Mouse (Mus musculus) kidney, adult 18-20 months (tissue): ENCODE measurements around the gene Med17.

Experiments used
- DNase-seq: peaks from one replicate; pipeline ENCODE4 v3.0.0; 2021

The Med17 gene

DNA sequence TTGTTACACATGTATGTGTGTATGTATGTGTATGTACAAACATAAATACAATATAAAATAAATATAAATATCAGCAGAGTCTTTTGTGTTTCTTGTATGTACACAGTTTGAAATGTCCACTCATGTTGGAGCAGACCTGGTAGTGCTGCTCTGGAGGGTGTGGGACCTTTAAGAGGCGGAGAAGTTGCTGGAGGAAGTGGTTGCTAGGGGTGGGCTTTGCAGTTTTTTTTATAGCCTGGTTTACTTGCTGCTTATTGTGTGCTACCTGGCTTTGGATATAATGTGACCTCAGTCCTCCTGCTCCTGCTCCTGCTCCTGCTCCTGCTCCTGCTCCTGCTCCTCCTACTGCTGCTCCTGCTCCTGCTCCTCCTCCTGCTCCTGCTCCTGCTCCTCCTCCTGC, 46.1 kb downstream of the Med17 start:
- DNase-seq, result no peak

DNA sequence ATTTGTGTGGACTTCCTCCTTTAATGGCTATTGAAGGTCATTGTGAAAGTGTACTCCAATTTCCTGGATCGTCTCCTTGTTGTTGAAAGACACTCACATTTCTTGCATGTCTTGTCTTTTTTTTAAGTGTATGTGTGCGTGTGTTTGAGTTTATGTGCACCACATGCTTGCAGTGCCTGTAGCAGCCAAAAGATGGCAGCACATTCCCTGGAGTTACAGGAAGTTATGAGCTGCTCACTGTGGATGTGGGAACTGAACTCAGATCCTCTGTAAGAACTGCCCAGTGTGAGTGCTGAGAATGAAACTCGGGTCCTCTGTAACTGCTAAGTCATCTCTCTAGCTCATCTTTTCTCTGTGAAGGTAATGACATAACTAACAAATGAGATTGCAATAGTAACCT, 47.3 kb downstream of the Med17 start:
- no peak for DNase-seq

DNA sequence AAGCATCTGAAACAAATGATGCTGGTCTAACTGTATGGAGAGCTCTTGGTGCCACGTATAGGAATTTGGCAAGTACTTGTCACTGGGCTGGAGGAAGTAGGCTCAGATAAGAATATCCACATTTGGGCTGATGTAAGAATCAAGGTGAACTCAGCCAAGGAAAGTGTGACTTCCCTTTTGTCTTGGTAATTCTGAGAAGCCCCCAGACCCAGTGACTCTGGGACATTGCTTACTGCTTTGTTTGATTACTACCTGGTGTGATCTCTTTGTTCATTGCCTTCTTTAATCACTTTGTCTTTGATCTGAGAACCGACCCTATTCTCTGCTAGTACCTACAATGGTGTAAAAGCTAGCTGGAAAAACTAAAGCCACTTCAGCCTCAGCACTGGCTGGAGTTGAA, 54.8 kb downstream of the Med17 start:
- no peak for DNase-seq

DNA sequence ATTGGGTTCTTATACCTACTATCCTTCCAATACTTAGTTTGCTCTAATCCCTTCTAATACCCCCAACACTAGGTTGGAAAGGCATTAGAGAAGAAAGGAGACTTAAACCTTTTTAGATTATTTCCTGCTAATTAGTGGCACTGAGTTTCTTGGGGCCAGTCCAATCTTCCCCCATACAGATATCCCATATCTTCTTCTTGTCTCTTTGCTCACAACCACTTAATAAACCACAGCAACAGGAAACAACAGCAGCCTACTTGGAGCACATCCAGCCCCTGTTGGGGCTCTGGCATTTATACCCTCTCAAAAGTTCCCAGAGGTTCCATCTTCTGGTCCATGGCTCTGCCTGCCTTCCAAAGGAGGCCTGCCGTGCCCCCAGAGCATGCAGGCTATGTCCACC, 66.0 kb downstream of the Med17 start:
- no peak for DNase-seq

DNA sequence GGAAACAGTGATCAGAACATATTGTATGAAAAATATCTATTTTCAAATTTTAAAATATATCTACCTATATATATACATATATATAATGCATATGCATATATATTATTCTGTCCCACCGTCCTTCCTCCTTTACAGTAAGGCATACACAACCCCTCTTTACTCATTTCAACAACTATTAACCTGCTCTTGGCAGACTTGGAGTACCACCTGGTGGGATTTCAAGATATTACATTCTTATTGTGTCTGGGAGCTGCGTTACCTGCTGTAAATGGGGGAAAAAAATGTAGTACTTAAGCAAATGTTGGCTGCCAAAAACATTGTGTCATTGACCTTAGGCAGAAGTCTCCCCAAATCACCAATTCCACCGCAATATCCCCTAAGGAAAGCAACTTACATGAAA, 67.9 kb downstream of the Med17 start:
- DNase-seq, result no peak
